Mouse (Mus musculus) adrenal gland, postnatal 4 days (tissue): ENCODE measurements around the gene Olfr297. TPM values are rescaled to one million over a fixed set of nuclear protein-coding genes. Genes with fewer than 3 reads are reported as not detected.

ENCODE experiments used
- DNase-seq, 2 experiments: peaks; one replicate each; pipeline ENCODE4 v3.0.0; 2021 to 2022; ENCODE audit warnings: low spot score in 2 of 2, mixed read lengths in 2 of 2
- long read RNA-seq, 2 experiments: library from polyadenylated mRNA; stranded (forward); transcript quantifications; one replicate each; pipeline ENCODE4 v2.0.0; 2021
- total RNA-seq, 2 experiments: library from RNA; stranded (reverse); gene quantifications; 2 replicates each; pipeline ENCODE4 v1.2.3; 2021

Gene Olfr297
- not detected for total RNA-seq
- long read RNA-seq, experiment 1: 0 reads
- long read RNA-seq, experiment 2: 0 reads

DNA sequence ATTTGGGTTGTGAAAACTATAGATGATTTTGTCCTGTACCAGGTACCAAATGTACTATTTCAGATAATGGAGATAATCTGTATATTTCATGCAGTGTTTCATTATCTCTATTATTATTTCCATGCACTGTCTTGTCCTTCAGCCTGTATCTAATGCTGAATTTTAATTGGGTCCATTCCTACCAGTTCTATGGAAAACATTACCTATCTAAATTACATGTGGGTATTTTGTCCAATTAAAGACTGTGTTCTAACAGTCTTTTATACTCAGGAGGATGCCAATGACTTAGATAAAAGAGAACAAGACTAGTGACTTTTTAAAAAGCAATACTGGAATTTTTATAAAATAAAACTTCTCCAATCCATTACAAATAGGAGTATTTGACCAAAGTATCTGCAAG is at the start of gene Olfr297:
Gene Olfr297 (plus strand): TSS at position 301 of the 400 bp plus-strand sequence.
- no peak for DNase-seq

DNA sequence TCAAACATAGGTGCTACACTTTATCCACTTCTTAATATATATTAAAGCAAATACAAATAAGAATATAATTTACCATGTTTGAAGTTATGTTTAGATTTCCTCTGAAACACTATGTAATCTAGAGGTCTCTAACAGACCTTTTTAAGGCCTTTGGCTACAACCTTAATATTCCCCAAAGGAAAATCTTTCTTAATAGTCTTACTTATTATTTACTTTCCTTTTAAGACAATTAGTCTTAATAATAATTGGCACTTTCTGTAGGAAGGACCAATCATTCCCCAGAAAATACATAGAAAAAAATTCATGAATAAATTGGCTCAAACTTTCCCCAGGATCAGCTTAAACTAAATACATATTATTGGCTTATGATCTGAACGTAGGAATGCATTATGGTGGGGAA is 27.4 kb upstream of the Olfr297 start, which contains the start of gene Olfr298:
Gene Olfr298 (minus strand): TSS at position 101 of the 400 bp plus-strand sequence.
- DNase-seq: no peak

Other genes starting within 250 kb of the Olfr297 start
- not detected for gene Olfr310, start 242.8 kb upstream of the Olfr297 start, total RNA-seq
- not detected for gene Olfr309, start 206.3 kb upstream of the Olfr297 start, total RNA-seq
- gene Olfr308, start 194.3 kb upstream of the Olfr297 start, total RNA-seq: not detected
- gene Olfr307, start 182.4 kb upstream of the Olfr297 start, total RNA-seq: not detected
- gene Olfr305, start 153.0 kb upstream of the Olfr297 start, total RNA-seq: not detected
- not detected for gene Olfr304, start 133.3 kb upstream of the Olfr297 start, total RNA-seq
- not detected for gene Olfr303, start 122.2 kb upstream of the Olfr297 start, total RNA-seq
- not detected for gene Olfr301, start 116.1 kb upstream of the Olfr297 start, total RNA-seq
- gene Olfr299, start 60.0 kb upstream of the Olfr297 start, total RNA-seq: not detected
- not detected for gene Olfr298, start 27.5 kb upstream of the Olfr297 start, total RNA-seq
- not detected for gene Olfr295, start 63.9 kb downstream of the Olfr297 start, total RNA-seq
- gene Olfr294, start 96.7 kb downstream of the Olfr297 start, total RNA-seq: not detected
- not detected for gene Olfr293, start 129.1 kb downstream of the Olfr297 start, total RNA-seq
- not detected for gene Olfr292, start 168.4 kb downstream of the Olfr297 start, total RNA-seq